23 mouse cellular contexts compared by ENCODE assay signal in genomic region chr16:23337317-23337716, GRCm38 (mm10).
"Had no signal": no experiment of that assay in that cellular context is flagged by ENCODE, and none has a peak within 500 bp of the region (broad histone marks: within the 10 kb centered on the region; RNA-seq: fewer than 3 reads in every experiment).

No protein-coding gene starts in this region.

- H3K9me3 ChIP-seq: limb, embryonic 12.5 days; limb, embryonic 15.5 days; midbrain, embryonic 15.5 days; neural tube, embryonic 12.5 days; neural tube, embryonic 15.5 days had no signal

- H3K36me3 ChIP-seq: midbrain, embryonic 15.5 days had no signal

- H3K27me3 ChIP-seq: kidney, embryonic 15.5 days; limb, embryonic 12.5 days; limb, embryonic 15.5 days; midbrain, embryonic 12.5 days; midbrain, embryonic 15.5 days; neural tube, embryonic 12.5 days; neural tube, embryonic 15.5 days had no signal

- H3K4me2 ChIP-seq: kidney, embryonic 15.5 days; limb, embryonic 12.5 days; limb, embryonic 15.5 days; lung, embryonic 14.5 days; midbrain, embryonic 12.5 days; midbrain, embryonic 15.5 days; neural tube, embryonic 12.5 days; neural tube, embryonic 15.5 days had no signal

- H3K4me1 ChIP-seq: limb, embryonic 12.5 days; limb, embryonic 15.5 days; midbrain, embryonic 15.5 days; neural tube, embryonic 12.5 days; neural tube, embryonic 15.5 days had no signal

- H3K4me3 ChIP-seq: kidney, embryonic 15.5 days; limb, embryonic 12.5 days; limb, embryonic 15.5 days; midbrain, embryonic 12.5 days; midbrain, embryonic 15.5 days; neural tube, embryonic 12.5 days; neural tube, embryonic 15.5 days had no signal

- H3K27ac ChIP-seq: kidney, embryonic 15.5 days; limb, embryonic 12.5 days; limb, embryonic 15.5 days; macrophage; midbrain, embryonic 12.5 days; midbrain, embryonic 15.5 days; neural tube, embryonic 12.5 days; neural tube, embryonic 15.5 days; stomach, postnatal 0 days had no signal

- ATAC-seq: inflammation-experienced regulatory T-cells, adult 6 months; intestine, embryonic 16.5 days; midbrain, embryonic 15.5 days had no signal

- H3K9ac ChIP-seq: kidney, embryonic 15.5 days; limb, embryonic 12.5 days; limb, embryonic 15.5 days; lung, embryonic 14.5 days; midbrain, embryonic 12.5 days; midbrain, embryonic 15.5 days; neural tube, embryonic 12.5 days; neural tube, embryonic 15.5 days had no signal

- DNase-seq: kidney, adult 2 months; kidney, postnatal 10 days; kidney, postnatal 36 days; left cerebral cortex, postnatal 4 days; lung, embryonic 14.5 days; lung, postnatal 10 days; right cerebral cortex, adult 18-20 months; right cerebral cortex, postnatal 14 days; right cerebral cortex, postnatal 4 days; thymus, adult 2 months; thymus, postnatal 14 days; thymus, postnatal 4 days had no signal
